Mouse (Mus musculus): ENCODE measurements at regions not wholly inside any gene's neighbourhood (a gene's known extent, or its start where the extent isn't known, plus 50 kb on each side); places are given as distances from the start of the nearest gene placed in this dataset.

DNA sequence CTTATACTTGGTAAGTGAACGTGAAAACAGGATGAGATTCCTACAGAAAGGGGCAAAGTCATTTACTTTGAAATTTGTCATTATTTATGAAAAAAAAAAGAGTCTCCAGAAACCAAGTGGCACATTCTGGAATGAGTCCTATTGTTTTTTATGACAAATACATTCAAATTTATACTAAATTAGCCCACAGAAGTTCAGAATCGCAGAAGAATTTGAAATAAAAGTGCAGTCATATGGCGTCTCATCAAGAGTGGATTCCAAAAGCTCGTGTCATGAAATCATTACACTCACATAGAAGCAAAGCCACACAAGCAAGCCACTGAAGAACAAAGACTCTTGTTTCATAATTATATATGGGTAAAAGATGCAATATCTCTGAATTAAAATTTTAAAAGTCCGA, 316.9 kb downstream of the Slc16a7 start:
- Histone ChIP-seq H3K4me3 (ENCODE audit: insufficient read depth in 1 of 2, low read depth in 1 of 2, low read length in 2 of 2, poor library complexity in 1 of 2, severe bottlenecking in 1 of 2) (no peak overlapping the region), H3K9me3 (ENCODE audit: control insufficient read depth, insufficient read depth, low read depth, low read length) (no peaks in the 10 kb centered on the region), H3K4me1 (ENCODE audit: control insufficient read depth in 2 of 2, insufficient read depth in 2 of 2, low read length in 2 of 2, poor library complexity in 1 of 2) (no peaks in the 10 kb centered on the region), H3K9ac (ENCODE audit: insufficient read depth, low read depth, low read length, poor library complexity, severe bottlenecking) (no peak overlapping the region), H3K27ac (ENCODE audit: insufficient read depth, low read depth, low read length, poor library complexity, severe bottlenecking) (no peak overlapping the region), H3K36me3 (ENCODE audit: control insufficient read depth, insufficient read depth, low read length, poor library complexity, severe bottlenecking) (no peaks in the 10 kb centered on the region)
- in situ Hi-C loops (cut with MboI; ENCODE audit: low sequenced_read_pairs in 2 of 2, unreplicated experiment in 2 of 2), result no loop called here
- TF ChIP-seq MAFK (IDR thresholded peaks at IDR 0.05; ENCODE audit: insufficient read depth, low read depth, low read length), result no peak
- no peak for TF ChIP-seq ZNF384 (IDR thresholded peaks at IDR 0.05; ENCODE audit: low read depth, low read length)
- no peak for TF ChIP-seq HCFC1 (IDR thresholded peaks at IDR 0.05; ENCODE audit: borderline replicate concordance, insufficient read depth, low read length)
- no peak for TF ChIP-seq CHD2 (IDR thresholded peaks at IDR 0.05; ENCODE audit: low read depth, low read length)
- TF ChIP-seq ZC3H11A (IDR thresholded peaks at IDR 0.05; ENCODE audit: borderline replicate concordance, low read depth, low read length), result no peak
- DNase-seq (ENCODE audit: low read depth, low spot score), result no peak

DNA sequence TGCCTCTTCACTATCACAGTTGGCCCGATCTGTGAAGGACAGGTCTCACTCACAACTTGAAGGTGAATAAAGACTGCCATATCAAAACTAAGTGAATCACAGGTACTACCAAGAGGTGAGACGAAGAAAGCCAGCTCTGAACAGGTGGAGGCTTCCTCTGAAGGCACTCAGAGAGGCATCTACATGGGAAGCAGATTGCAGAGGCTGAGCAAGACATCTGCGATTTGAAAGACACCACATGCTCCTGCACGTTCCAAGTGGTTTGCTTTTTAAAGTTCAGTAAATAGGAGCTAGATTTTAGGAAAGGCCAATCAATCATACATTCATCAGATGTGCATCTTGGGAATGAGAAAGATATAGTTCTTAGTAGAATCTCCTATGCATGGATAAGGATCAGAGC, 319.0 kb downstream of the Slc16a7 start:
- DNase-seq (ENCODE audit: low read depth, low spot score), result no peak
- no peak for TF ChIP-seq HCFC1 (IDR thresholded peaks at IDR 0.05; ENCODE audit: borderline replicate concordance, insufficient read depth, low read length)
- no peak for TF ChIP-seq MAFK (IDR thresholded peaks at IDR 0.05; ENCODE audit: insufficient read depth, low read depth, low read length)
- no peak for TF ChIP-seq ZC3H11A (IDR thresholded peaks at IDR 0.05; ENCODE audit: borderline replicate concordance, low read depth, low read length)
- TF ChIP-seq CHD2 (IDR thresholded peaks at IDR 0.05; ENCODE audit: low read depth, low read length), result no peak
- no peak for TF ChIP-seq ZNF384 (IDR thresholded peaks at IDR 0.05; ENCODE audit: low read depth, low read length)
- in situ Hi-C loops (cut with MboI; ENCODE audit: low sequenced_read_pairs in 2 of 2, unreplicated experiment in 2 of 2), result no loop called here
- H3K9ac ChIP-seq (ENCODE audit: insufficient read depth, low read depth, low read length, poor library complexity, severe bottlenecking), result no peak overlapping the region
- H3K4me3 ChIP-seq (ENCODE audit: insufficient read depth in 1 of 2, low read depth in 1 of 2, low read length in 2 of 2, poor library complexity in 1 of 2, severe bottlenecking in 1 of 2), result no peak overlapping the region
- no peaks in the 10 kb centered on the region for H3K9me3 ChIP-seq (ENCODE audit: control insufficient read depth, insufficient read depth, low read depth, low read length)
- H3K27ac ChIP-seq (ENCODE audit: insufficient read depth, low read depth, low read length, poor library complexity, severe bottlenecking), result no peak overlapping the region
- no peaks in the 10 kb centered on the region for H3K4me1 ChIP-seq (ENCODE audit: control insufficient read depth in 2 of 2, insufficient read depth in 2 of 2, low read length in 2 of 2, poor library complexity in 1 of 2)
- H3K36me3 ChIP-seq (ENCODE audit: control insufficient read depth, insufficient read depth, low read length, poor library complexity, severe bottlenecking), result no peaks in the 10 kb centered on the region

DNA sequence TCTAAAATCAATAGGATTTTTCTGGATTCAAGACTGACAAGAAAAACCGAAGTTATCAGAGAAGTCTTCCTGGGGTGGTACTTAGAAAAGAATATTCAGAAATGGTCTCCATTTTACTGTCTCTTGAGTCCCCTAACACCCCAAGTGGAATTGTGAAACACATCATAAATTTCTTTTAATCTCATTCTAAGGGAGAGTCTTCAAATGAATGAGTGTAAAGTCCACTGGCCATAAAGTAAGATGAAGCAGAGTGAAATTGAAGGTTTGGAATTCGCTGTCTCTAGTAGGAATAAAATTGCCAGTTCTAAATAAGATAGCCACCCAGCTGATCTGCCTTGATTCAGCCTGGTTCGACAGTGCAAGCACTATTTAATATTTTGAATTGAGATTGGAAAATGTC, 350.0 kb downstream of the Slc16a7 start:
- TF ChIP-seq CHD2 (IDR thresholded peaks at IDR 0.05; ENCODE audit: low read depth, low read length) (no peak), ZC3H11A (IDR thresholded peaks at IDR 0.05; ENCODE audit: borderline replicate concordance, low read depth, low read length) (no peak), ZNF384 (IDR thresholded peaks at IDR 0.05; ENCODE audit: low read depth, low read length) (no peak), MAFK (IDR thresholded peaks at IDR 0.05; ENCODE audit: insufficient read depth, low read depth, low read length) (no peak), HCFC1 (IDR thresholded peaks at IDR 0.05; ENCODE audit: borderline replicate concordance, insufficient read depth, low read length) (no peak)
- no peak for DNase-seq (ENCODE audit: low read depth, low spot score)
- no peak overlapping the region for H3K4me3 ChIP-seq (ENCODE audit: insufficient read depth in 1 of 2, low read depth in 1 of 2, low read length in 2 of 2, poor library complexity in 1 of 2, severe bottlenecking in 1 of 2)
- H3K9ac ChIP-seq (ENCODE audit: insufficient read depth, low read depth, low read length, poor library complexity, severe bottlenecking), result no peak overlapping the region
- H3K9me3 ChIP-seq (ENCODE audit: control insufficient read depth, insufficient read depth, low read depth, low read length), result no peaks in the 10 kb centered on the region
- no peaks in the 10 kb centered on the region for H3K4me1 ChIP-seq (ENCODE audit: control insufficient read depth in 2 of 2, insufficient read depth in 2 of 2, low read length in 2 of 2, poor library complexity in 1 of 2)
- in situ Hi-C loops (cut with MboI; ENCODE audit: low sequenced_read_pairs in 2 of 2, unreplicated experiment in 2 of 2), result no loop called here
- no peak overlapping the region for H3K27ac ChIP-seq (ENCODE audit: insufficient read depth, low read depth, low read length, poor library complexity, severe bottlenecking)
- no peaks in the 10 kb centered on the region for H3K36me3 ChIP-seq (ENCODE audit: control insufficient read depth, insufficient read depth, low read length, poor library complexity, severe bottlenecking)

DNA sequence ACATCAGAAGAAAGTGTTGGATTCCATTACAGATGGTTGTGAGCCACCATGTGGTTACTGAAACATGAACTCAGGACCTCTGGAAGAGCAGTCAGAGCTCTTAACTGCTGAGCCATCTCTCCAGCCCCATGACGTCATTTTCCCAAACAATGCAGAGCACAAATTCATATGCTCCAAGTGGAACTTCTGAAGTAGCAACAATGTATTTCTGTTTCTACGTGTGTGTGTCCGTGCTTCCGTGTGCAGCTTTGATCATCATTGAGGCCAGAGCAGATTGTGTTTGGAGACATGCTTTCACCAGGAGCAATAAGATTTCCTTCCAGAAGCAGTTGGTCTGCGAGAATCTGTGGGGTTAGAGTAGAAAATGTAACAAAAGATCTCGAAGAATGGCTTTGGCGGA, 353.6 kb downstream of the Slc16a7 start:
- H3K9ac ChIP-seq (ENCODE audit: insufficient read depth, low read depth, low read length, poor library complexity, severe bottlenecking), result no peak overlapping the region
- TF ChIP-seq MAFK (IDR thresholded peaks at IDR 0.05; ENCODE audit: insufficient read depth, low read depth, low read length), result no peak
- TF ChIP-seq CHD2 (IDR thresholded peaks at IDR 0.05; ENCODE audit: low read depth, low read length), result no peak
- no peak for TF ChIP-seq ZC3H11A (IDR thresholded peaks at IDR 0.05; ENCODE audit: borderline replicate concordance, low read depth, low read length)
- no peak for TF ChIP-seq HCFC1 (IDR thresholded peaks at IDR 0.05; ENCODE audit: borderline replicate concordance, insufficient read depth, low read length)
- TF ChIP-seq ZNF384 (IDR thresholded peaks at IDR 0.05; ENCODE audit: low read depth, low read length), result no peak
- no peaks in the 10 kb centered on the region for H3K4me1 ChIP-seq (ENCODE audit: control insufficient read depth in 2 of 2, insufficient read depth in 2 of 2, low read length in 2 of 2, poor library complexity in 1 of 2)
- no peak for DNase-seq (ENCODE audit: low read depth, low spot score)
- in situ Hi-C loops (cut with MboI; ENCODE audit: low sequenced_read_pairs in 2 of 2, unreplicated experiment in 2 of 2), result no loop called here
- H3K27ac ChIP-seq (ENCODE audit: insufficient read depth, low read depth, low read length, poor library complexity, severe bottlenecking), result no peak overlapping the region
- no peaks in the 10 kb centered on the region for H3K9me3 ChIP-seq (ENCODE audit: control insufficient read depth, insufficient read depth, low read depth, low read length)
- no peaks in the 10 kb centered on the region for H3K36me3 ChIP-seq (ENCODE audit: control insufficient read depth, insufficient read depth, low read length, poor library complexity, severe bottlenecking)
- no peak overlapping the region for H3K4me3 ChIP-seq (ENCODE audit: insufficient read depth in 1 of 2, low read depth in 1 of 2, low read length in 2 of 2, poor library complexity in 1 of 2, severe bottlenecking in 1 of 2)

DNA sequence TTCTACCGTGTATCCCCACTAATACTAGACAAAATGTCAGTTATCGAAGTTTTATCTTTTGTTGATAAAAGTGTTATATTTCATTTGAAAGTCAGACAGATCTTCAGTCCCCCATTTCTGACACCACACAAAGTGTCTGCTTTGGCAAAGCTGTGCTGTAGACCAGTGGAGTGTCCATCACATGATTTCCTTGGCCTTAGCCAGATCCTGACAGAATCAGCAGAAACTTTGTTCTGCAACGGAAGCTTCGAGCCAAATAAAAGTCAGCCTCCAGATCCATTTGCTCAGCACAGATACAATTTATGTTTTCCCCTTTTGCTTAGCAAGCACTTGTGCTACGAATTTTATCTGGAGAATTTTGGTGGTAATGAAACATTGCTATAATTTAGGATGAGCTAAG, 360.9 kb downstream of the Slc16a7 start:
- no peaks in the 10 kb centered on the region for H3K9me3 ChIP-seq (ENCODE audit: control insufficient read depth, insufficient read depth, low read depth, low read length)
- TF ChIP-seq HCFC1 (IDR thresholded peaks at IDR 0.05; ENCODE audit: borderline replicate concordance, insufficient read depth, low read length), result no peak
- no peak for TF ChIP-seq ZC3H11A (IDR thresholded peaks at IDR 0.05; ENCODE audit: borderline replicate concordance, low read depth, low read length)
- TF ChIP-seq CHD2 (IDR thresholded peaks at IDR 0.05; ENCODE audit: low read depth, low read length), result no peak
- TF ChIP-seq ZNF384 (IDR thresholded peaks at IDR 0.05; ENCODE audit: low read depth, low read length), result no peak
- TF ChIP-seq MAFK (IDR thresholded peaks at IDR 0.05; ENCODE audit: insufficient read depth, low read depth, low read length), result no peak
- H3K27ac ChIP-seq (ENCODE audit: insufficient read depth, low read depth, low read length, poor library complexity, severe bottlenecking), result no peak overlapping the region
- DNase-seq (ENCODE audit: low read depth, low spot score), result no peak
- H3K4me3 ChIP-seq (ENCODE audit: insufficient read depth in 1 of 2, low read depth in 1 of 2, low read length in 2 of 2, poor library complexity in 1 of 2, severe bottlenecking in 1 of 2), result no peak overlapping the region
- in situ Hi-C loops (cut with MboI; ENCODE audit: low sequenced_read_pairs in 2 of 2, unreplicated experiment in 2 of 2), result no loop called here
- H3K9ac ChIP-seq (ENCODE audit: insufficient read depth, low read depth, low read length, poor library complexity, severe bottlenecking), result no peak overlapping the region
- H3K36me3 ChIP-seq (ENCODE audit: control insufficient read depth, insufficient read depth, low read length, poor library complexity, severe bottlenecking), result no peaks in the 10 kb centered on the region
- no peaks in the 10 kb centered on the region for H3K4me1 ChIP-seq (ENCODE audit: control insufficient read depth in 2 of 2, insufficient read depth in 2 of 2, low read length in 2 of 2, poor library complexity in 1 of 2)

Measured in ES-E14 (cell line).